ENCODE assay signal across 25 mouse cellular contexts in genomic region chr11:26724963-26725721, GRCm38 (mm10).
DNase-seq lines count a peak whose midpoint lies in the region; ATAC-seq lines count a peak whose summit lies in the region.
"Had no signal": no experiment of that assay in that cellular context is flagged by ENCODE, and none has a peak within 500 bp of the region (broad histone marks: within the 10 kb centered on the region; RNA-seq: fewer than 3 reads in every experiment).

No protein-coding gene starts in this region.

- H3K9me3 ChIP-seq in forebrain, embryonic 10.5 days: no peaks in the 10 kb centered on the region
- no peaks in the 10 kb centered on the region for H3K9me3 ChIP-seq in forebrain, embryonic 11.5 days (ENCODE audit: control insufficient read depth, low read length)
- no peaks in the 10 kb centered on the region for H3K9me3 ChIP-seq in midbrain, embryonic 14.5 days (ENCODE audit: control insufficient read depth, low read length)
- H3K9me3 ChIP-seq in midbrain, embryonic 10.5 days (replicated peaks): no peaks in the 10 kb centered on the region
- H3K9me3 ChIP-seq in midbrain, embryonic 15.5 days: no peaks in the 10 kb centered on the region
- H3K9me3 ChIP-seq: embryonic facial prominence, embryonic 12.5 days; heart, embryonic 13.5 days; hindbrain, embryonic 15.5 days; kidney, embryonic 15.5 days; liver, embryonic 13.5 days had no signal

- H3K27ac ChIP-seq in forebrain, embryonic 10.5 days: peak overlapping the region; percentile 30; the same call in 1 of the 2 replicates
- no peak overlapping the region for H3K27ac ChIP-seq in forebrain, embryonic 11.5 days (ENCODE audit: low read depth, low read length)
- no peak overlapping the region for H3K27ac ChIP-seq in midbrain, embryonic 14.5 days (replicated peaks; ENCODE audit: low read depth, low read length)
- no peak overlapping the region for H3K27ac ChIP-seq in midbrain, embryonic 10.5 days (replicated peaks)
- H3K27ac ChIP-seq in midbrain, embryonic 15.5 days: no peak overlapping the region
- H3K27ac ChIP-seq: embryonic facial prominence, embryonic 12.5 days; heart, adult 2 months; heart, embryonic 13.5 days; hindbrain, embryonic 15.5 days; kidney, embryonic 15.5 days; liver, embryonic 13.5 days had no signal

- H3K36me3 ChIP-seq in forebrain, embryonic 10.5 days (replicated peaks): no peaks in the 10 kb centered on the region
- no peaks in the 10 kb centered on the region for H3K36me3 ChIP-seq in forebrain, embryonic 11.5 days (ENCODE audit: control insufficient read depth, insufficient read depth, low read length)
- H3K36me3 ChIP-seq in midbrain, embryonic 14.5 days (ENCODE audit: control insufficient read depth, insufficient read depth, low read length): no peaks in the 10 kb centered on the region
- H3K36me3 ChIP-seq in midbrain, embryonic 10.5 days: no peaks in the 10 kb centered on the region
- no peaks in the 10 kb centered on the region for H3K36me3 ChIP-seq in midbrain, embryonic 15.5 days (replicated peaks)
- H3K36me3 ChIP-seq: embryonic facial prominence, embryonic 12.5 days; heart, embryonic 13.5 days; hindbrain, embryonic 15.5 days; kidney, embryonic 15.5 days; liver, embryonic 13.5 days had no signal

- H3K4me3 ChIP-seq in forebrain, embryonic 10.5 days: no peak overlapping the region
- no peak overlapping the region for H3K4me3 ChIP-seq in forebrain, embryonic 11.5 days (ENCODE audit: low read depth, low read length)
- no peak overlapping the region for H3K4me3 ChIP-seq in midbrain, embryonic 14.5 days (replicated peaks; ENCODE audit: low read depth, low read length)
- H3K4me3 ChIP-seq in midbrain, embryonic 10.5 days: no peak overlapping the region
- H3K4me3 ChIP-seq in midbrain, embryonic 15.5 days: no peak overlapping the region
- H3K4me3 ChIP-seq: embryonic facial prominence, embryonic 12.5 days; heart, adult 2 months; heart, embryonic 13.5 days; hindbrain, embryonic 15.5 days; kidney, embryonic 15.5 days; liver, embryonic 13.5 days had no signal

- H3K9ac ChIP-seq in forebrain, embryonic 11.5 days (ENCODE audit: low read length): no peak overlapping the region
- no peak overlapping the region for H3K9ac ChIP-seq in midbrain, embryonic 14.5 days (replicated peaks; ENCODE audit: low read length)
- no peak overlapping the region for H3K9ac ChIP-seq in midbrain, embryonic 15.5 days
- H3K9ac ChIP-seq: embryonic facial prominence, embryonic 12.5 days; heart, embryonic 13.5 days; hindbrain, embryonic 15.5 days; kidney, embryonic 15.5 days; liver, embryonic 13.5 days had no signal

- H3K4me2 ChIP-seq in forebrain, embryonic 11.5 days (ENCODE audit: low read depth, low read length, severe bottlenecking): no peak overlapping the region
- no peak overlapping the region for H3K4me2 ChIP-seq in midbrain, embryonic 14.5 days (ENCODE audit: low read length)
- no peak overlapping the region for H3K4me2 ChIP-seq in midbrain, embryonic 15.5 days
- H3K4me2 ChIP-seq: embryonic facial prominence, embryonic 12.5 days; heart, embryonic 13.5 days; hindbrain, embryonic 15.5 days; kidney, embryonic 15.5 days; liver, embryonic 13.5 days had no signal

- no peak for DNase-seq in forebrain, embryonic 10.5 days (ENCODE audit: extremely low spot score, low spot score)
- no peak for DNase-seq in forebrain, embryonic 11.5 days (ENCODE audit: low spot score)
- peak; percentile 28 for DNase-seq in midbrain, embryonic 14.5 days
- DNase-seq in midbrain, embryonic 10.5 days (ENCODE audit: low spot score): no peak
- no peak for DNase-seq in spleen, postnatal 4 days (ENCODE audit: low spot score in 2 of 2)
- DNase-seq: adrenal gland, postnatal 25 days; cerebellum, adult 11 months; cerebellum, postnatal 25 days; gastrocnemius, postnatal 36 days; heart, adult 2 months; heart, postnatal 14 days; kidney, postnatal 36 days; liver, embryonic 13.5 days; lung, adult 2 months; lung, postnatal 14 days; right cerebral cortex, adult 18-20 months; thymus, adult 18-20 months; thymus, postnatal 36 days had no signal

- H3K4me1 ChIP-seq in forebrain, embryonic 10.5 days: peaks cover 7% of the 10 kb centered on the region; the same call in 1 of the 2 replicates
- no peaks in the 10 kb centered on the region for H3K4me1 ChIP-seq in forebrain, embryonic 11.5 days (replicated peaks; ENCODE audit: control insufficient read depth, insufficient read depth, low read length)
- no peaks in the 10 kb centered on the region for H3K4me1 ChIP-seq in midbrain, embryonic 14.5 days (ENCODE audit: control insufficient read depth, insufficient read depth, low read length)
- 0 out of 2 replicates have a peak, but pooled peaks cover 5% of the 10 kb centered on the region for H3K4me1 ChIP-seq in midbrain, embryonic 10.5 days
- no peaks in the 10 kb centered on the region for H3K4me1 ChIP-seq in midbrain, embryonic 15.5 days
- H3K4me1 ChIP-seq: embryonic facial prominence, embryonic 12.5 days; heart, embryonic 13.5 days; hindbrain, embryonic 15.5 days; kidney, embryonic 15.5 days; liver, embryonic 13.5 days had no signal

- ATAC-seq in forebrain, embryonic 11.5 days (replicated peaks; ENCODE audit: low FRiP score): no peak
- no peak for ATAC-seq in midbrain, embryonic 14.5 days (ENCODE audit: low FRiP score, low TSS enrichment)
- ATAC-seq in midbrain, embryonic 15.5 days (replicated peaks): peak; percentile 79
- ATAC-seq in CD4-positive, CD25-positive, alpha-beta regulatory T cell, adult 4 months: no peak
- ATAC-seq: intestine, embryonic 16.5 days had no signal

- no peaks in the 10 kb centered on the region for H3K27me3 ChIP-seq in forebrain, embryonic 10.5 days (ENCODE audit: poor library complexity, severe bottlenecking)
- no peaks in the 10 kb centered on the region for H3K27me3 ChIP-seq in forebrain, embryonic 11.5 days (ENCODE audit: control insufficient read depth, insufficient read depth, low read length)
- no peaks in the 10 kb centered on the region for H3K27me3 ChIP-seq in midbrain, embryonic 14.5 days (ENCODE audit: control insufficient read depth, insufficient read depth, low read length)
- H3K27me3 ChIP-seq in midbrain, embryonic 10.5 days (ENCODE audit: low read depth, poor library complexity, severe bottlenecking): no peaks in the 10 kb centered on the region
- H3K27me3 ChIP-seq in midbrain, embryonic 15.5 days (replicated peaks): no peaks in the 10 kb centered on the region
- H3K27me3 ChIP-seq: embryonic facial prominence, embryonic 12.5 days; heart, embryonic 13.5 days; hindbrain, embryonic 15.5 days; kidney, embryonic 15.5 days; liver, embryonic 13.5 days had no signal

- 58% methylated on average over 11 of the region's 11 CpGs for WGBS in forebrain, embryonic 10.5 days
- 58% methylated on average over 11 of the region's 11 CpGs for WGBS in forebrain, embryonic 11.5 days
- WGBS in midbrain, embryonic 14.5 days: 55% methylated on average over 11 of the region's 11 CpGs
- WGBS in midbrain, embryonic 10.5 days: 73% methylated on average over 11 of the region's 11 CpGs
- WGBS in midbrain, embryonic 15.5 days: 54% methylated on average over 11 of the region's 11 CpGs
